Mouse (Mus musculus): ENCODE data around the gene Kti12. TPM values are rescaled to one million over a fixed set of nuclear protein-coding genes. Genes with fewer than 3 reads are reported as not detected.

The Kti12 gene
- polyA plus RNA-seq, 2 experiments = 39.9 to 47.3 TPM

DNA sequence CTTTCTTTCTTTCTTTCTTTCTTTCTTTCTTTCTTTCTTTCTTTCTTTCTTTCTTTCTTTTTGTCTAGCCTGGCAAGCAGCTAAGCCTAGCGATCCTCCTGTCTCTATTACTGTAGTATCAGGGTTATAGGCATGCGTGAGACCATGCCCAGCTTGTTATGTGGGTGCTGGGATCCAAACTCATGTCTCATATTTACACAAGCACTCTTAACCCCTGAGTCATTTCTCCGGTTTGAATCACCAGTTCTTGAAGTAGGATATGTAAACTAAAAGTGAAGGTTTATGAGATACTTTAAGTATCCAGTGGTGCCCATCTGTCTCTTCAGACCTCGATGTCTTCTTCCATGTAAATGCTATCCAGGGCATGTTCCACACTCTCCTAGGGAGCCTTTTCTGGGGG lies 39.9 kb downstream of the Kti12 start:
- Histone ChIP-seq H3K9ac (ENCODE audit: low read depth, low read length, severe bottlenecking) (no peak overlapping the region), H3K9me3 (ENCODE audit: control insufficient read depth, low read length) (no peaks in the 10 kb centered on the region; the same call in 1 of the 2 replicates), H3K4me3 (replicated peaks; ENCODE audit: low read length) (no peak overlapping the region), H3K4me2 (replicated peaks; ENCODE audit: low read depth, low read length, severe bottlenecking) (no peak overlapping the region), H3K36me3 (ENCODE audit: control insufficient read depth, insufficient read depth, low read length) (no peaks in the 10 kb centered on the region), H3K4me1 (ENCODE audit: control insufficient read depth, insufficient read depth, low read length) (no peaks in the 10 kb centered on the region), H3K27ac (replicated peaks; ENCODE audit: low read depth, low read length) (no peak overlapping the region), H3K27me3 (ENCODE audit: control insufficient read depth, insufficient read depth, low read length) (no peaks in the 10 kb centered on the region)
- 87% methylated on average over 4 of the region's 4 CpGs for WGBS
- no peak for TF ChIP-seq POLR2A (IDR thresholded peaks at IDR 0.05; ENCODE audit: borderline replicate concordance, extremely low read depth, insufficient read depth, insufficient read length)
- ATAC-seq (ENCODE audit: low FRiP score, low read depth) = no peak
- DNase-seq (ENCODE audit: low spot score) = no peak

DNA sequence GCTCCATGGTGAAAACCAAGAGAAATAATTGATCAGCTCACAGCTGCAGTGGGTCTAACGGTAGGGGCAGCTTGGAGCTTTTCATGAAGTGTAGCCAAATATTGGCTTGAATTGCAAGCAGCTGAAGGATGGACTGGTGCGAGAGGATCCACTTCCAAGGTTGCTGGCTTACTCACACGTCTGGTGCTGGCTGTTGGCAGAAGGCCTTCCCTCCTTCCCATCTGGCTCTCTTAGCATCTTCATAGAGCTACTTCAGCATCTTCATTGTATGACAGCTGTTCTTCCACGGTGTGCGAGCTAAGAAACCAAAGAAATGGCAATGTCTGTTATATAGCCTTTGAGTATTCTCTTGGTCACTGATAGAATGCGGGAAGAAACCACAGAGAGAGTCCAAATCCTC lies 43.3 kb downstream of the Kti12 start:
- no peak overlapping the region for H3K9ac ChIP-seq (ENCODE audit: low read depth, low read length, severe bottlenecking)
- no peak for TF ChIP-seq POLR2A (IDR thresholded peaks at IDR 0.05; ENCODE audit: borderline replicate concordance, extremely low read depth, insufficient read depth, insufficient read length)
- H3K36me3 ChIP-seq (ENCODE audit: control insufficient read depth, insufficient read depth, low read length) = no peaks in the 10 kb centered on the region
- H3K4me3 ChIP-seq (replicated peaks; ENCODE audit: low read length) = no peak overlapping the region
- H3K4me2 ChIP-seq (replicated peaks; ENCODE audit: low read depth, low read length, severe bottlenecking) = no peak overlapping the region
- H3K9me3 ChIP-seq (ENCODE audit: control insufficient read depth, low read length) = no peaks in the 10 kb centered on the region
- ATAC-seq (ENCODE audit: low FRiP score, low read depth) (no peak), DNase-seq (ENCODE audit: low spot score) (no peak)
- H3K27ac ChIP-seq (replicated peaks; ENCODE audit: low read depth, low read length) = no peak overlapping the region
- 85% methylated on average over 6 of the region's 6 CpGs for WGBS
- no peaks in the 10 kb centered on the region for H3K27me3 ChIP-seq (ENCODE audit: control insufficient read depth, insufficient read depth, low read length)
- no peaks in the 10 kb centered on the region for H3K4me1 ChIP-seq (ENCODE audit: control insufficient read depth, insufficient read depth, low read length)

Other genes starting within 250 kb of the Kti12 start
- 53.4 and 56.2 TPM in 2 replicates for gene Cc2d1b, start 227.8 kb upstream of the Kti12 start, polyA plus RNA-seq (2012; rRNA removed)
- 28.9 and 32.4 TPM in 2 replicates for gene Cc2d1b, start 227.8 kb upstream of the Kti12 start, polyA plus RNA-seq (2014; fragmentation: Nextera tagmentation; extraction: Ambion mirVana)
- 0.26 and 0.29 TPM in 2 replicates for gene 3110021N24Rik, start 128.1 kb upstream of the Kti12 start, polyA plus RNA-seq (2012; rRNA removed)
- gene 3110021N24Rik, start 128.1 kb upstream of the Kti12 start, polyA plus RNA-seq (2014; fragmentation: Nextera tagmentation; extraction: Ambion mirVana) = 1.5 and 2.3 TPM in 2 replicates
- gene Zfyve9, start 67.0 kb upstream of the Kti12 start, polyA plus RNA-seq (2012; rRNA removed) = 8.2 and 9.6 TPM in 2 replicates
- gene Zfyve9, start 67.0 kb upstream of the Kti12 start, polyA plus RNA-seq (2014; fragmentation: Nextera tagmentation; extraction: Ambion mirVana) = 5.8 and 6.0 TPM in 2 replicates
- 73.8 and 99.9 TPM in 2 replicates for gene Btf3l4, start 14.2 kb upstream of the Kti12 start, polyA plus RNA-seq (2012; rRNA removed)
- gene Btf3l4, start 14.2 kb upstream of the Kti12 start, polyA plus RNA-seq (2014; fragmentation: Nextera tagmentation; extraction: Ambion mirVana) = 167 and 179 TPM in 2 replicates
- gene Txndc12, start 13.2 kb upstream of the Kti12 start, polyA plus RNA-seq (2012; rRNA removed) = 65.2 and 76.3 TPM in 2 replicates
- 105 and 116 TPM in 2 replicates for gene Txndc12, start 13.2 kb upstream of the Kti12 start, polyA plus RNA-seq (2014; fragmentation: Nextera tagmentation; extraction: Ambion mirVana)
- 0.08 and 0.22 TPM in 2 replicates for gene A730015C16Rik, start 834 bp downstream of the Kti12 start, polyA plus RNA-seq (2012; rRNA removed)
- 1.4 and 1.6 TPM in 2 replicates for gene A730015C16Rik, start 834 bp downstream of the Kti12 start, polyA plus RNA-seq (2014; fragmentation: Nextera tagmentation; extraction: Ambion mirVana)
- 9.8 and 11.9 TPM in 2 replicates for gene Rab3b, start 31.3 kb downstream of the Kti12 start, polyA plus RNA-seq (2012; rRNA removed)
- 15.0 and 21.2 TPM in 2 replicates for gene Rab3b, start 31.3 kb downstream of the Kti12 start, polyA plus RNA-seq (2014; fragmentation: Nextera tagmentation; extraction: Ambion mirVana)
- gene Nrd1, start 152.9 kb downstream of the Kti12 start, polyA plus RNA-seq (2012; rRNA removed) = 114 and 133 TPM in 2 replicates
- gene Nrd1, start 152.9 kb downstream of the Kti12 start, polyA plus RNA-seq (2014; fragmentation: Nextera tagmentation; extraction: Ambion mirVana) = 50.1 and 50.6 TPM in 2 replicates